Mouse (Mus musculus): ENCODE results near the gene Smarca5. TPM values are rescaled to one million over a fixed set of nuclear protein-coding genes. Genes with fewer than 3 reads are reported as not detected.

Smarca5 gene
- polyA plus RNA-seq, 1 experiment from 2014 or later, result 71.1 TPM

Other genes with a start within 250 kb of the Smarca5 start
- 3.0 and 3.4 TPM in 2 replicates for gene Gypa, start 245.7 kb downstream of the Smarca5 start, polyA plus RNA-seq (2015; fragmentation: Nextera tagmentation; extraction: Ambion mirVana)
- 0.11 and 0.13 TPM in 2 replicates for gene Frem3, start 128.4 kb downstream of the Smarca5 start, polyA plus RNA-seq (2015; fragmentation: Nextera tagmentation; extraction: Ambion mirVana)
- 12.8 and 14.2 TPM in 2 replicates for gene Gab1, start 141.0 kb upstream of the Smarca5 start, polyA plus RNA-seq (2015; fragmentation: Nextera tagmentation; extraction: Ambion mirVana)

All from neural tube, embryonic 13.5 days (tissue).